Mouse (Mus musculus) liver, adult 2 months (tissue): ENCODE measurements around the gene Kcnj4.

Source experiments
- CTCF ChIP-seq: fragments of 200-500 bp; IDR thresholded peaks from 2 replicates; pipeline ENCODE4 v1.5.1; 2011; ENCODE audit warnings: low read depth, low read length, control low read depth
- POLR2A ChIP-seq: fragments of 200-500 bp; IDR thresholded peaks from 2 replicates; pipeline ENCODE4 v1.6.1; 2011; ENCODE audit warnings: low read length, control low read depth; ENCODE audit not compliant: insufficient read depth; ENCODE audit errors: extremely low read depth

DNA sequence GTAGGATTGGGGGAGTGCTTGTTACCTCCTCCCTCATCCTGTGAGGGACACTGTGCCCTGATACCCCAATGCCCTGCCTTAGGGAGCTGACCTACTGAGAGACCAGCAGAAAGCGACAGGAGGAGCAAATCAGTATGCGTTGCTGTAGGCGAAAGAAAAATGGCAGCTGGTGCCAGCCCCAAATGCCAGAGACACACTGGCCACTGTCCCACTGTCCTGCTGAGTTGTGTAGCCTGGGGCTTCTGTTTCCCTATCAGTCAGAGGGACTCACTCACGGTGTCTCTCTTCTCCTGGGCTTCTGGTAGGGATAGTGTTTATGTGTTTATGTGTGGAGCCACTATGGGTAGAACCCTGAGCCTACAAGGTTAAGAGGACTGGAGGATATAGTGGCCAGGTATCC, 12.7 kb upstream of the Kcnj4 start:
- no peak for TF ChIP-seq CTCF
- TF ChIP-seq POLR2A = no peak
